Mouse (Mus musculus): Measurements from ENCODE around the gene Tesk1. TPM values are rescaled to one million over a fixed set of nuclear protein-coding genes. Genes with fewer than 3 reads are reported as not detected.
A peak's percentile ranks its signal among the peaks of the same experiment; 100 is the strongest.

Gene Tesk1
- polyA plus RNA-seq, 1 experiment: 935 TPM

GRCm38 (mm10) chr4:43473636-43474035 lies 31.9 kb downstream of the Tesk1 start:
- TF ChIP-seq POLR2A (IDR thresholded peaks at IDR 0.05; ENCODE audit: control insufficient read depth, low read depth, low read length) (no peak), CTCF (IDR thresholded peaks at IDR 0.05; ENCODE audit: control insufficient read depth, insufficient read depth, insufficient replicate concordance, low read depth, low read length) (no peak)
- no peak overlapping the region for H3K4me3 ChIP-seq (ENCODE audit: control insufficient read depth, low read depth, low read length)
- H3K36me3 ChIP-seq (ENCODE audit: control insufficient read depth, insufficient read depth, low read length): no peaks in the 10 kb centered on the region

DNA sequence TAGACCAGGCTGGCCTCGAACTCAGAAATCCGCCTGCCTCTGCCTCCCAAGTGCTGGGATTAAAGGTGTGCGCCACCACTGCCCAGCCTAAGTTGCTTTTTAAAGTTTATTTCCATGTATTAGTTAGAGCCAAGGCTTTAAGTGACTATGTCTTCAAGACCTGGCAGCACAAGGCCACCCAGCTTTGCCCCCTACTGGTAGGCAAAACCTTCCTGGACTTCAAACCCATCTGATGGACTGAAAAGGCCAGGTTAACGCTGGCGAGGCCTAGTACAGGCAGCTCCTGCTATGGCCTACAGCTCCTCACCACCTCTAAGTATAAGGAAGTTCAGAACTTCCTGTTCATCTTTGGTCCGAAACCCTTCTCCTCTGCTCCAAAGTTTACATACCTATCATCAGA lies 34.9 kb downstream of the Tesk1 start:
- no peak for TF ChIP-seq POLR2A (IDR thresholded peaks at IDR 0.05; ENCODE audit: control insufficient read depth, low read depth, low read length)
- TF ChIP-seq CTCF (IDR thresholded peaks at IDR 0.05; ENCODE audit: control insufficient read depth, insufficient read depth, insufficient replicate concordance, low read depth, low read length): no peak

More at GRCm38 (mm10) chr4:43473636-43474035, 31.9 kb downstream of the Tesk1 start:
- H3K27ac ChIP-seq (ENCODE audit: control insufficient read depth, insufficient read depth, low read depth, low read length): no peak overlapping the region
- H3K4me1 ChIP-seq (ENCODE audit: control insufficient read depth, insufficient read depth, low read length): peaks cover 7% of the 10 kb centered on the region
- no peaks in the 10 kb centered on the region for H3K27me3 ChIP-seq (ENCODE audit: control insufficient read depth, insufficient read depth, low read length)

GRCm38 (mm10) chr4:43477857-43478533 lies 36.3 kb downstream of the Tesk1 start:
- Histone ChIP-seq H3K27me3 (ENCODE audit: control insufficient read depth, insufficient read depth, low read length) (no peaks in the 10 kb centered on the region), H3K4me3 (ENCODE audit: control insufficient read depth, low read depth, low read length) (peak overlapping the region; percentile 86), H3K4me1 (ENCODE audit: control insufficient read depth, insufficient read depth, low read length) (peaks cover 15% of the 10 kb centered on the region), H3K36me3 (ENCODE audit: control insufficient read depth, insufficient read depth, low read length) (no peaks in the 10 kb centered on the region), H3K27ac (ENCODE audit: control insufficient read depth, insufficient read depth, low read depth, low read length) (peak overlapping the region; percentile 81)
- TF ChIP-seq POLR2A (IDR thresholded peaks at IDR 0.05; ENCODE audit: control insufficient read depth, low read depth, low read length) (peak; percentile 40; the same call in 1 of the 2 replicates), CTCF (IDR thresholded peaks at IDR 0.05; ENCODE audit: control insufficient read depth, insufficient read depth, insufficient replicate concordance, low read depth, low read length) (peak; percentile 37; the same call in 1 of the 2 replicates)

More for the DNA sequence above, 34.9 kb downstream of the Tesk1 start:
- Histone ChIP-seq H3K4me1 (ENCODE audit: control insufficient read depth, insufficient read depth, low read length) (peaks cover 14% of the 10 kb centered on the region), H3K4me3 (ENCODE audit: control insufficient read depth, low read depth, low read length) (no peak overlapping the region), H3K36me3 (ENCODE audit: control insufficient read depth, insufficient read depth, low read length) (no peaks in the 10 kb centered on the region), H3K27ac (ENCODE audit: control insufficient read depth, insufficient read depth, low read depth, low read length) (no peak overlapping the region), H3K27me3 (ENCODE audit: control insufficient read depth, insufficient read depth, low read length) (no peaks in the 10 kb centered on the region)

DNA sequence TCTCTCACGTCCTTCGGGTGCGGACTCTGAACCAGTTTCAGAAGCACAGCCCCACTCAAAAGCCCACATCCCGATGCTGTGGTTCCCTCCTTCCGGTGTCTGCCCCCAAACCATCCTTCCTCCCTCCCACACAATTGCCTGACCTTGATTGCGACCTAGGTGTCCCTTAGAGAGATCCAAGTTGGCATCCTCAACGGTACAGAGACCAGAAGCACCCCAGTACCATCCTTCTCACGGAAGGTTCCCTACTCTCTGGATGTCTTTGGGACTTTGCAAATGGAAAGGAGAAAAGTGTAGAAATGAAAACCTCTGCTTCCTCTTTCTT lies 36.8 kb downstream of the Tesk1 start:
- H3K4me1 ChIP-seq (ENCODE audit: control insufficient read depth, insufficient read depth, low read length): peaks cover 19% of the 10 kb centered on the region
- TF ChIP-seq CTCF (IDR thresholded peaks at IDR 0.05; ENCODE audit: control insufficient read depth, insufficient read depth, insufficient replicate concordance, low read depth, low read length): no peak
- no peak for TF ChIP-seq POLR2A (IDR thresholded peaks at IDR 0.05; ENCODE audit: control insufficient read depth, low read depth, low read length)
- H3K27ac ChIP-seq (ENCODE audit: control insufficient read depth, insufficient read depth, low read depth, low read length): peak overlapping the region; percentile 81
- peak overlapping the region; percentile 86 for H3K4me3 ChIP-seq (ENCODE audit: control insufficient read depth, low read depth, low read length)
- no peaks in the 10 kb centered on the region for H3K27me3 ChIP-seq (ENCODE audit: control insufficient read depth, insufficient read depth, low read length)
- no peaks in the 10 kb centered on the region for H3K36me3 ChIP-seq (ENCODE audit: control insufficient read depth, insufficient read depth, low read length)

GRCm38 (mm10) chr4:43478906-43479832 lies 37.4 kb downstream of the Tesk1 start:
- peak overlapping the region; percentile 72 for H3K4me3 ChIP-seq (ENCODE audit: control insufficient read depth, low read depth, low read length)
- no peaks in the 10 kb centered on the region for H3K27me3 ChIP-seq (ENCODE audit: control insufficient read depth, insufficient read depth, low read length)
- TF ChIP-seq POLR2A (IDR thresholded peaks at IDR 0.05; ENCODE audit: control insufficient read depth, low read depth, low read length) (no peak), CTCF (IDR thresholded peaks at IDR 0.05; ENCODE audit: control insufficient read depth, insufficient read depth, insufficient replicate concordance, low read depth, low read length) (peak; percentile 21; the same call in 1 of the 2 replicates)
- peaks cover 21% of the 10 kb centered on the region for H3K4me1 ChIP-seq (ENCODE audit: control insufficient read depth, insufficient read depth, low read length)
- H3K36me3 ChIP-seq (ENCODE audit: control insufficient read depth, insufficient read depth, low read length): no peaks in the 10 kb centered on the region
- H3K27ac ChIP-seq (ENCODE audit: control insufficient read depth, insufficient read depth, low read depth, low read length): no peak overlapping the region; the same call in 1 of the 2 replicates

GRCm38 (mm10) chr4:43480985-43481384 lies 39.2 kb downstream of the Tesk1 start:
- Histone ChIP-seq H3K4me1 (ENCODE audit: control insufficient read depth, insufficient read depth, low read length) (peaks cover 21% of the 10 kb centered on the region), H3K27ac (ENCODE audit: control insufficient read depth, insufficient read depth, low read depth, low read length) (no peak overlapping the region), H3K27me3 (ENCODE audit: control insufficient read depth, insufficient read depth, low read length) (no peaks in the 10 kb centered on the region), H3K4me3 (ENCODE audit: control insufficient read depth, low read depth, low read length) (no peak overlapping the region), H3K36me3 (ENCODE audit: control insufficient read depth, insufficient read depth, low read length) (no peaks in the 10 kb centered on the region)
- TF ChIP-seq CTCF (IDR thresholded peaks at IDR 0.05; ENCODE audit: control insufficient read depth, insufficient read depth, insufficient replicate concordance, low read depth, low read length): no peak
- no peak for TF ChIP-seq POLR2A (IDR thresholded peaks at IDR 0.05; ENCODE audit: control insufficient read depth, low read depth, low read length)

DNA sequence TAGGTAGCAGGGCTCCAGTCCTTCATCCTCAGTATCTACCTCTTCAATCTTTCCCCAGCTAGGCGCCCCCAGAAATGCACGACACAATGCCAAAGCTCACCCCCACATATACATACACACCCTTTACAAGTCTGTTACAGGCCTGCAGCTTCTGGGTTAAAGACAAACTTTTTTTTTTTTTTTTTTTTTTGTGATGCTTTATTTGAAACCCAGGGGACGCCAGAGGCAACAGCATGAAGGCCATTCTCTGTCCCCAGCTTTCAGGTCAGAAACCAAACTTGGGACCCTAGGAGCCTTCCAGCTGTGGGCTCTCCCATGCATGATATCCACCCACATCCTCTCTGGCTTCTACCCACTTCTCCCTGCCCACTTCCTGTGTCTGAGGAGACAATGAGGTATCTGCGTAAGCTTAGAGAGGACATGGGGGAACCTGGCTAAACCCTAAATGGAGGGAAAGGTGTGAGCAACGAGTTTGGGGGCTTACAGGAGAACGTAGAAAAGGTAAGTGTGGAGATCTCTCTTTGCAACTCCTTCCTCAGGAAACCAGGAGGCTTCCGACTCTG lies 40.2 kb downstream of the Tesk1 start:
- no peak overlapping the region for H3K27ac ChIP-seq (ENCODE audit: control insufficient read depth, insufficient read depth, low read depth, low read length)
- no peaks in the 10 kb centered on the region for H3K27me3 ChIP-seq (ENCODE audit: control insufficient read depth, insufficient read depth, low read length)
- H3K4me1 ChIP-seq (ENCODE audit: control insufficient read depth, insufficient read depth, low read length): peaks cover 21% of the 10 kb centered on the region
- H3K4me3 ChIP-seq (ENCODE audit: control insufficient read depth, low read depth, low read length): no peak overlapping the region
- no peaks in the 10 kb centered on the region for H3K36me3 ChIP-seq (ENCODE audit: control insufficient read depth, insufficient read depth, low read length)
- TF ChIP-seq POLR2A (IDR thresholded peaks at IDR 0.05; ENCODE audit: control insufficient read depth, low read depth, low read length) (no peak), CTCF (IDR thresholded peaks at IDR 0.05; ENCODE audit: control insufficient read depth, insufficient read depth, insufficient replicate concordance, low read depth, low read length) (no peak)

Measured in testis, adult 2 months (tissue).